Mouse (Mus musculus) liver, adult (tissue): ENCODE data around the gene Itpkb.

Source experiments
- GATA4 ChIP-seq: IDR thresholded peaks from 2 replicates; pipeline ENCODE4 v1.6.1; 2014; ENCODE audit warnings: mild to moderate bottlenecking, low read length; ENCODE audit not compliant: insufficient replicate concordance

Itpkb gene

DNA sequence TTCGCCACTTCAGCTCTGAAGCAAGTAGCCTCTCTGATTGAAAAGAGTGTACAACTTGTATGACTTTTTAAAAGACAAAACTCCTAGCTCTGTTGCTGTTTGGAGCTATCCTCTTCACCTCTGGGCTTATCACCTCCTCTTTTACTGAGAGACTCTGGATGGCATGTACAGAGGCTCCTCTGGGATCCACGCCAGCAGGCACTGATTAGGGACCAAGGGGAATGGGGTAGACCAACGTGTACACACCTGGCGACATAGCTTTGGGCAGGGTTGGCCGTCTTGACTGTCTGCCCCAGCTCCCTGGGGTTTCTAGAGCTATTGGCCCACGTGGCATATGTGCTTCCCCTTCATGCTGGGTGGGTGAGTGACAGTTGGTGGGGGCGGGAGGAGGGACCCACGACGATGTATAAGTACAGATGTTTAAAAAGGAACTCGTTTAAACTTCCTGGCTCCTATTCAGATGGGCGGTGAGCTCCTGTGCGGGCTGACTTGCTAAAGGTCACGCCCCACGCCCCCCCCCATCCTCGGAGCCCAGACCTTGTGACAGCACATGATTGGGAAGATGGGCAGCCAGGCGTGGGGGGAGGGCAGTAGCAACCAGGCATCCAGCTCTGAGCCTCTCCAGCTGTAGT, 92.8 kb downstream of the Itpkb start:
- no peak for TF ChIP-seq GATA4

GRCm38 (mm10) chr1:180423931-180424330, 93.6 kb downstream of the Itpkb start:
- no peak for TF ChIP-seq GATA4

DNA sequence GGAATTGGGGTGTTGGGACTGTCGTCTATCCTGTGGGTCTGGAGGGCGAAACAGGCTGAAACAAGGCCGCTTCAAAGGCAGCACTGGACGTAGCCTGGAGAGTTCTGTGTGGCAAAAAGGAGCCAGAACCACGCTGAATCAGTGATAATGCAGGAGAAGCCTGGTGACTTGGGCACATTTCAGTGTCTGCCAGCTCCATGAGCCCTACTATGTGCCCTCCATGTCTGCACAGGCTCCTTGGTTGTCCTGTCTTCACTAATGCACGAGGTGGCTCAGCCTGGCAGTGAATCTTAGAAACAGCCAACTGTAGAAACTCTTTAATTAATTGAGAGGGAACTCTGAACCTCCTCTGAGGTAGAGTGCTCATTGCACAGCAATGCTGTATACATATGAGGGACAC, 96.1 kb downstream of the Itpkb start:
- TF ChIP-seq GATA4 = no peak

DNA sequence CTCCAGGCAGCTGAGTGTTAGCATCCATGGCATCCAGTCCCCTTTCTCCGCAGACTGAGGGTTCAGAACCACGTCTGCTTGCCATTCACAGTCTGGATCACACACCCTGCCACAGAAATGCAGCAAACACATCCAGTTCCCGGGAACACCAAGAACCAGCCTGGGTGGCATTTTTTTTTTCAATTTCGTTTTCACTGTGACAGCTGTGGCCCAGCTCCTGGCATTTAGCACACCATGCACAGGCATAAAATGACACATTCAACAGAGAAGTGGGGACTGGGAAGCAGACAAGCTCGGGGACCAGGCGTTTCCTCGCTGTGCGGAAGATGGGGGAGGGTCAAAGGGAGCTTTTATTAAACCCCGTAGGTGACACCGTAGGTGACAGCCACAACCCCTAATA, 97.4 kb downstream of the Itpkb start:
- TF ChIP-seq GATA4 = no peak

- no peak for TF ChIP-seq GATA4
Measured at GRCm38 (mm10) chr1:180428101-180428712, 97.9 kb downstream of the Itpkb start.

DNA sequence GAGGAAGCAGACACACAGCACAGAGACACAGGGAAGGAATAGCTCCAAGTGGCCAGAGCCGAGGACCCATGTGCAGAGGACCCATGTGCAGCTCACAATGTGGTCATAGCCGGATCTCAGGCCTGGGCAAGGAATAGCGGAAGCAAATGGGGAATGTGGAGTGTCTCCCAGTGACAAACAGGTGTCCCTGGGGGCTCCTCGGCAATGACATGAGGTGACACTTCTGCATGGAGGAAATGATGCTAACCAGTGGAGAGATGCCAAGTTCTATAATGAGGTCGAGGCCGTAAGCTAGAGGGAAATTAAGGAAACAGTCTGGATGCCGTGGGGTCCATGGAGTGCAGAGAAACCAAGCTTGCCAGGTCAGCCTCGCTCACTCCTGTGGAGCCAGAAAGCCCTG, 98.6 kb downstream of the Itpkb start:
- TF ChIP-seq GATA4 = no peak

GRCm38 (mm10) chr1:180429819-180430218, 99.5 kb downstream of the Itpkb start:
- TF ChIP-seq GATA4 = no peak

- no peak for TF ChIP-seq GATA4
Measured at GRCm38 (mm10) chr1:180431833-180432232, 101.5 kb downstream of the Itpkb start.

GRCm38 (mm10) chr1:180433098-180433538, 102.8 kb downstream of the Itpkb start:
- TF ChIP-seq GATA4 = no peak

GRCm38 (mm10) chr1:180433796-180434566, 103.7 kb downstream of the Itpkb start:
- no peak for TF ChIP-seq GATA4

- no peak for TF ChIP-seq GATA4
Measured at GRCm38 (mm10) chr1:180434925-180435324, 104.6 kb downstream of the Itpkb start.

DNA sequence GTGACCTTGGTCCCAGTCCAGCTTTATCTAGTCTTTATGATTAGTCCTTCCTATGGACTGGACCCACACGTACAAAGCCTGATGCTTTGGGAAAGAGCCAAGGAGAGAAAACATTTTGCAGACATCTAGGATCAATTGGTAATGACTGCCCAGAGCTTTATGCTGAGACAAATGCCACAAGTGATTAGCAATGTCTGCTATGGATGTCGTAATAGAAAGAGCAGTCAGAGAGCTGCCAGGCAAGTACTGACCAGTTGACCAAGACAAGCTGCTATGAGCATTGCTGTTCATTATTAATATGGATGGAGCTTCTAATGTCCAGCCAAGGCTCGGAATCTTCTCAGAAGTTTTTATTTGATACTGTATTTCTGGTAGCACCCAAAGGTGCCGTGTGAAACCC, 109.2 kb downstream of the Itpkb start:
- no peak for TF ChIP-seq GATA4

DNA sequence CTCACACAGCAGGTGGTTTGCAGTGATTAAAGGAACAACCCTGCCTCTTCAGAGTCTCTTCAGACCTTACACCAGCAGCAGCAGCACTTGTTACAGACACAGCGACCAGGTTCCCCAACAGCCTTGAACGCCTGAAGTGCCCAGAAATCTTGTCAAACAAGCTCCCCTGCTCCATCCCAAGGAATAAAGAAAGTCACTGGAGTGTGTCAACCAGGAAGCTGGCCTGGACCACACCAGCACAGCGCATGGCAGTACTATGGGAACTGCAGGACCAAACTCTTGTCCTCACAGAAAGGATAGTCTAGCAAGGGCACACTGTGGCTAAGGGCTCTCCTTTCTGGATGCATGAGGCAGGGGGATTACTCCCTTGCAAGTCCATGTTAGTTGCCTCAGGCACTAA, 114.1 kb downstream of the Itpkb start:
- no peak for TF ChIP-seq GATA4

- TF ChIP-seq GATA4 = no peak
Measured at GRCm38 (mm10) chr1:180449641-180450040, 119.4 kb downstream of the Itpkb start.

- TF ChIP-seq GATA4 = no peak
Measured at GRCm38 (mm10) chr1:180458274-180458673, 128.0 kb downstream of the Itpkb start.

DNA sequence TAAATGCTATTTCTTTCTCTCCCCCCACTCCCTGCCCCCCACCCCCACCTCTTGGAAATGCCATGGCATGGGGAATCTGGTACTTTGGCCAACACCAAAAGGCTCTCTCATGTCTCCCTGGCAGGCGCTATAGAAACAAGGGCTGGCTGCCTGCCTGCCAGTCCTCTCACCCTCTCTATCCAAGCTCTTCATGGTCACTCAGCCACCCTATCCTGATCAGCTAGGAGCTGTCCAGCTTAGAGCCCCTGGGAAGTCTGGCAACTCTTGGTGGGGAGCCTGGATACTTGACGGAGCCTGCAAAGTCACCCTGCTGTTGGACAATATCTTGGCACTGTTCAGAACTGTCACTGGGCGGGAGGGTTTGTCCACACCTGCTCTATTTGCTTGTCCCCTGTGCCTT, 128.4 kb downstream of the Itpkb start:
- no peak for TF ChIP-seq GATA4
